Mouse (Mus musculus): Measurements from ENCODE around the gene Cand1. TPM values are rescaled to one million over a fixed set of nuclear protein-coding genes. Genes with fewer than 3 reads are reported as not detected.

Gene Cand1
- total and polyA plus RNA-seq, 3 experiments = 13.7 to 42.7 (median 40.7) TPM

DNA sequence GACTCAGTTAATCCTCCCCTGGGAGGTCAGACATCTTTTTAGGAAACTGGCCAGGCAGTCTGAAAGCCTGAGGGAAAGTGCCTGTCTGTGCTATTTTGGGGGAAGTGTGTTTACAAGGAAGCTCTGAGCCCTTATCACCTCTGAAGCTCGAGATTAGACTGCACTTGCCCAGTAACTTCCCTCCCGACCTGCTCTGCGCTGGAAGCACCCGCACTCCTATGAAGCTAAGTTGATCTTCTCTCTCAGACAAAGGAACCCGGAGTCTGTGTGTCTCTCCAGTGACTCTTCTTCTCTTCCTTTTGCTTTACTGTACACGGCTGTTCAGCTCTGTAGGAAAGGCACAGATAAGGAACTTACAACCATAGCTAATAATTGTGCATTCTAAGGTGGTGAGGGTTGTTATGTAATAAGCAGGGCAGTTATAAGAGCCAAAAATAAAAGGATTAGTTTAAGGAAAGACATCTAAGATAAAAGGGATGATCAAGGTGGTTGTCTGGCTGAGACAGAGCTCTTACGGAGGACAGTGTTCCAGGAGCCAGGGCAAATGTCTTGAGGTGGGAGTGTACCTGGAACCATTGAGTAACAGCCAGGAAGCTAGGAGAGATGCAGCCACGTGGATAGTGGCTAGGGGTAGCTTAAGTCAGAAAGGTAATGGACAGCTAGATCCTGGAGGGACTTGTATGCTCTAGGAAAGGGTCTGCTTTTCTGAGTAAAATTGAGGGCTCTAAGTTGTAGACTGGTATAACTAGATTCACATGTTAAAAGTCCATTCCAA lies 47.1 kb downstream of the Cand1 start:
- no peaks in the 10 kb centered on the region for H3K79me2 ChIP-seq (replicated peaks; ENCODE audit: control insufficient read depth, insufficient read depth, low read length)
- no peaks in the 10 kb centered on the region; the same call in 1 of the 2 replicates for H3K36me3 ChIP-seq (ENCODE audit: control insufficient read depth, insufficient read depth, low read length)
- peaks cover 1% of the 10 kb centered on the region; the same call in 1 of the 2 replicates for H3K4me1 ChIP-seq (ENCODE audit: control insufficient read depth, insufficient read depth, low read length)
- TF ChIP-seq EP300 (IDR thresholded peaks at IDR 0.05; ENCODE audit: insufficient read depth, low read depth, low read length) = 0 out of 2 replicates have a peak, but pooled peaks have one; percentile 46
- TF ChIP-seq CTCF (IDR thresholded peaks at IDR 0.05) = no peak
- 4% methylated on average over 8 of the region's 8 CpGs for WGBS
- H3K4me3 ChIP-seq = no peak overlapping the region
- no peak overlapping the region for H3K9ac ChIP-seq (ENCODE audit: low read depth, low read length)
- H3K27me3 ChIP-seq (ENCODE audit: control insufficient read depth, insufficient read depth, low read length) = no peaks in the 10 kb centered on the region
- peak overlapping the region; percentile 21 for H3K27ac ChIP-seq
- peak; percentile 31 to 61 for DNase-seq
- intact Hi-C loops (cut with DNase I) = loop anchor here (5.0 kb wide), 1 partner anchor 45 kb away; no protein-coding TSS in a partner anchor

DNA sequence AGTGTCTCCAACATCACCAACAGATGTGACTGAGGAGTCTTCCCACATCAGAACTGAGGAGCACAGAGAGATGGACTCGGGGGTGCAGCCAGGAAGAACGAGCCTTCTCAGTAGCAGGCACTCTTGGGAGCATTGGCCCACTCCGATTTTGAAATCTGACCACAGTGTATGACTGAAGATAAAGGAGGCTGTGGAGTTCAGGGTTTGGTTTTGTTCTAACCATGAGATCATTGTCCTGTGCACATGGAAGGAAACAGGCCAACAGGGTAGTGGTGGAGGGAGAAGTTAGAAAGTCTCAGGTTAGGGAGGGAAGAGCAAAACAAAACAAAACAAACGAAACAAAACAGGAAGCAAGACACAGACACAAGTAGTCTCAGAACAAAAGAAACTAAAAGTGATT lies 52.1 kb downstream of the Cand1 start:
- no peak overlapping the region for H3K27ac ChIP-seq
- intact Hi-C loops (cut with DNase I) = no loop called here
- WGBS = 48% methylated on average over 4 of the region's 4 CpGs
- no peak overlapping the region for H3K9ac ChIP-seq (ENCODE audit: low read depth, low read length)
- no peaks in the 10 kb centered on the region; the same call in 1 of the 2 replicates for H3K36me3 ChIP-seq (ENCODE audit: control insufficient read depth, insufficient read depth, low read length)
- TF ChIP-seq CTCF (IDR thresholded peaks at IDR 0.05) (no peak), POLR2A (IDR thresholded peaks at IDR 0.05; ENCODE audit: insufficient read depth, low read depth, low read length) (no peak), EP300 (IDR thresholded peaks at IDR 0.05; ENCODE audit: insufficient read depth, low read depth, low read length) (no peak)
- DNase-seq = no peak
- no peaks in the 10 kb centered on the region for H3K79me2 ChIP-seq (replicated peaks; ENCODE audit: control insufficient read depth, insufficient read depth, low read length)
- no peaks in the 10 kb centered on the region for H3K4me1 ChIP-seq (ENCODE audit: control insufficient read depth, insufficient read depth, low read length)
- no peaks in the 10 kb centered on the region for H3K27me3 ChIP-seq (ENCODE audit: control insufficient read depth, insufficient read depth, low read length)
- no peak overlapping the region for H3K4me3 ChIP-seq

DNA sequence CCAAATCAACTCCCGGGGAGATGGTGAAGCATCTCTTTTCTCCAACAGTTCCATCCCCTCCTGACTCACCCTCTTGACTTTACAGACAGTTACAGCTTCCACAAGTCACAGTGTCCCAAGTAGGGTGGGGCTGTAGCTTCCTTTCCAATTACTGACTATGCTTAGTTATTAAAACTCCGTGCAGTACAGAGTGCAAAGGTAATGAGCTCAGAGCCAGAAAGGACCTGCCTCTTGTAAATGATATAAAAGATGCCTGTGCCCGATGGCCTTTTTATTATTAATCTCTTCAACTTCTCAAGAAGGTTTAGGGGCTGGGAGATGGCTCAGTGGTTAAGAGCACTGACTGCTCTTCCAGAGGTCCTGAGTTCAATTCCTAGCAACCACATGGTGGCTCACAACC lies 70.2 kb downstream of the Cand1 start:
- TF ChIP-seq POLR2A (IDR thresholded peaks at IDR 0.05; ENCODE audit: insufficient read depth, low read depth, low read length) = no peak
- no peak for TF ChIP-seq CTCF (IDR thresholded peaks at IDR 0.05)
- TF ChIP-seq EP300 (IDR thresholded peaks at IDR 0.05; ENCODE audit: insufficient read depth, low read depth, low read length) = no peak
- no peaks in the 10 kb centered on the region for H3K27me3 ChIP-seq (ENCODE audit: control insufficient read depth, insufficient read depth, low read length)
- intact Hi-C loops (cut with DNase I) = loop anchor here (5.0 kb wide), 1 partner anchor 193 kb away; no protein-coding TSS in a partner anchor

DNA sequence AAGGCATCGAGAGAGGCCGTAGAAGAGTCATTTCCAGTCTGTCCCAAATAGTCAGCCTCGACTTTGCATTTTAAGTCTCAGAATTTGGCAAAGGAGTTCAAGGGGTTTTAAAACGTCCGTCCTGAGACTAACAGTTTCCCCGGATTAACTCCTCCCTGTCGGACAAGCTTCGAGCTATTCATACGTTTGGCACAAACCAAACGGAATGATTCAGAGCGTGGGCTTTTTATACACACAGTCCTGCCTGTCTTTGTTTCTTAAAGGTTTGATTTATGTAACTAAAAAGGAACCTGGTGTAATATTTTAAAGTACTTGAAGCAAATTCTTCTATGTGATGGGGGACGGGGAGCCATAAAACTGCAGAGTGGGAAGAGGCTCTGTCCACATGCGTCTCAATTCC lies 70.6 kb downstream of the Cand1 start:
- DNase-seq = no peak
- Histone ChIP-seq H3K4me3 (no peak overlapping the region), H3K9ac (ENCODE audit: low read depth, low read length) (no peak overlapping the region), H3K79me2 (replicated peaks; ENCODE audit: control insufficient read depth, insufficient read depth, low read length) (no peaks in the 10 kb centered on the region), H3K27ac (no peak overlapping the region), H3K36me3 (ENCODE audit: control insufficient read depth, insufficient read depth, low read length) (no peaks in the 10 kb centered on the region), H3K4me1 (ENCODE audit: control insufficient read depth, insufficient read depth, low read length) (no peaks in the 10 kb centered on the region), H3K27me3 (ENCODE audit: control insufficient read depth, insufficient read depth, low read length) (no peaks in the 10 kb centered on the region)
- 84% methylated on average over 13 of the region's 13 CpGs for WGBS
- TF ChIP-seq POLR2A (IDR thresholded peaks at IDR 0.05; ENCODE audit: insufficient read depth, low read depth, low read length) (no peak), EP300 (IDR thresholded peaks at IDR 0.05; ENCODE audit: insufficient read depth, low read depth, low read length) (no peak), CTCF (IDR thresholded peaks at IDR 0.05) (no peak)
- intact Hi-C loops (cut with DNase I) = loop anchor here (5.0 kb wide), 1 partner anchor 193 kb away; no protein-coding TSS in a partner anchor

More for the DNA sequence above, 70.2 kb downstream of the Cand1 start:
- DNase-seq = no peak
- H3K79me2 ChIP-seq (replicated peaks; ENCODE audit: control insufficient read depth, insufficient read depth, low read length) = no peaks in the 10 kb centered on the region
- H3K27ac ChIP-seq = no peak overlapping the region
- H3K4me3 ChIP-seq = no peak overlapping the region
- H3K4me1 ChIP-seq (ENCODE audit: control insufficient read depth, insufficient read depth, low read length) = no peaks in the 10 kb centered on the region
- H3K9ac ChIP-seq (ENCODE audit: low read depth, low read length) = no peak overlapping the region
- WGBS = 90% methylated on average over 3 of the region's 3 CpGs
- no peaks in the 10 kb centered on the region for H3K36me3 ChIP-seq (ENCODE audit: control insufficient read depth, insufficient read depth, low read length)

DNA sequence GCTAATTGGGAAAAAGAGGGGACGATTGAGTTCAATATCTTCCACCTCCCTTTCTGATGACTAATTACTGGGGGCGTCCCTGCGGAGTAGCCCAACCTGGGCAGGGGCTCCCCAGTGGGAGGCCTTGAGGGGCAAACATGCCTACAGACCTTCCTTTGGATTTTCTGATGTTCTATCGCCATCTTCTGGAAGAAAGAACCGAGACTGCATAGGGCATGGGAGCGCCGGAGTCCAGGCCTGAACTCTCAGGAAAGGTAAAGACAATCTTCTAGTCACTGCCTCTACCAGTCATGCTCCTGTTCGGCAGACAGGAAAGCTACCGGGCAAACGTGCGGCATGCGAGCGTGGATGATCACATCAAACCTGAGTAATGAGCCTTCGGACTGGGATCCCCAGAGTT lies 71.1 kb downstream of the Cand1 start:
- TF ChIP-seq CTCF (IDR thresholded peaks at IDR 0.05) (peak; percentile 54), POLR2A (IDR thresholded peaks at IDR 0.05; ENCODE audit: insufficient read depth, low read depth, low read length) (no peak), EP300 (IDR thresholded peaks at IDR 0.05; ENCODE audit: insufficient read depth, low read depth, low read length) (no peak)
- H3K4me1 ChIP-seq (ENCODE audit: control insufficient read depth, insufficient read depth, low read length) = no peaks in the 10 kb centered on the region
- no peak overlapping the region for H3K9ac ChIP-seq (ENCODE audit: low read depth, low read length)
- no peaks in the 10 kb centered on the region for H3K36me3 ChIP-seq (ENCODE audit: control insufficient read depth, insufficient read depth, low read length)
- no peak overlapping the region for H3K4me3 ChIP-seq
- no peak for DNase-seq
- WGBS = 55% methylated on average over 14 of the region's 14 CpGs
- intact Hi-C loops (cut with DNase I) = loop anchor here (5.0 kb wide), 1 partner anchor 194 kb away; no protein-coding TSS in a partner anchor
- H3K27ac ChIP-seq = no peak overlapping the region
- H3K79me2 ChIP-seq (replicated peaks; ENCODE audit: control insufficient read depth, insufficient read depth, low read length) = no peaks in the 10 kb centered on the region
- no peaks in the 10 kb centered on the region for H3K27me3 ChIP-seq (ENCODE audit: control insufficient read depth, insufficient read depth, low read length)

DNA sequence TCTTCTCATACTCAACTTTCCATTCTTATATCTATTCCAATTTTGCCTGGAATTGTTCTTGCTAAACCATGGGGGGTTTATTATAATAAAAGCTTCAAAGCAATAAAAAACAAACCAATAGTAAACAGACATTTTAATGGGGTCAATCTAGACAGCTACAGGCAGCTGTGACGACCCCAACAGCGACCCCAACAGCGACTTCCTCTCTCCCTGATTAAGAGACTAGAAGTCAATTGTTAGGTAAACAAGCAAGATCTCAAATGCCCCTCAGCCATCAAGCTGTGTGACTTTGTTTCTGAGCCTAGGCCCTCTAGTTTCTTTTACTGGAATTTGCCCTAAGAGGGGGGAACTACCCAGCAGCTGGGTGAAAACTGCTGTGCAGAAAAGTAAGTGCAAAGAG lies 72.0 kb downstream of the Cand1 start:
- Histone ChIP-seq H3K36me3 (ENCODE audit: control insufficient read depth, insufficient read depth, low read length) (no peaks in the 10 kb centered on the region), H3K9ac (ENCODE audit: low read depth, low read length) (no peak overlapping the region), H3K4me1 (ENCODE audit: control insufficient read depth, insufficient read depth, low read length) (no peaks in the 10 kb centered on the region), H3K79me2 (replicated peaks; ENCODE audit: control insufficient read depth, insufficient read depth, low read length) (no peaks in the 10 kb centered on the region), H3K27me3 (ENCODE audit: control insufficient read depth, insufficient read depth, low read length) (no peaks in the 10 kb centered on the region), H3K27ac (no peak overlapping the region), H3K4me3 (no peak overlapping the region)
- intact Hi-C loops (cut with DNase I) = loop anchor here (5.0 kb wide), 1 partner anchor 194 kb away; no protein-coding TSS in a partner anchor
- DNase-seq = no peak
- WGBS = 52% methylated on average over 3 of the region's 3 CpGs
- TF ChIP-seq POLR2A (IDR thresholded peaks at IDR 0.05; ENCODE audit: insufficient read depth, low read depth, low read length) = no peak
- no peak for TF ChIP-seq EP300 (IDR thresholded peaks at IDR 0.05; ENCODE audit: insufficient read depth, low read depth, low read length)
- TF ChIP-seq CTCF (IDR thresholded peaks at IDR 0.05) = no peak

All from heart, adult 2 months (tissue).